Mouse (Mus musculus): ENCODE measurements at regions not wholly inside any gene's neighbourhood (a gene's known extent, or its start where the extent isn't known, plus 50 kb on each side); places are given as distances from the start of the nearest gene placed in this dataset.

DNA sequence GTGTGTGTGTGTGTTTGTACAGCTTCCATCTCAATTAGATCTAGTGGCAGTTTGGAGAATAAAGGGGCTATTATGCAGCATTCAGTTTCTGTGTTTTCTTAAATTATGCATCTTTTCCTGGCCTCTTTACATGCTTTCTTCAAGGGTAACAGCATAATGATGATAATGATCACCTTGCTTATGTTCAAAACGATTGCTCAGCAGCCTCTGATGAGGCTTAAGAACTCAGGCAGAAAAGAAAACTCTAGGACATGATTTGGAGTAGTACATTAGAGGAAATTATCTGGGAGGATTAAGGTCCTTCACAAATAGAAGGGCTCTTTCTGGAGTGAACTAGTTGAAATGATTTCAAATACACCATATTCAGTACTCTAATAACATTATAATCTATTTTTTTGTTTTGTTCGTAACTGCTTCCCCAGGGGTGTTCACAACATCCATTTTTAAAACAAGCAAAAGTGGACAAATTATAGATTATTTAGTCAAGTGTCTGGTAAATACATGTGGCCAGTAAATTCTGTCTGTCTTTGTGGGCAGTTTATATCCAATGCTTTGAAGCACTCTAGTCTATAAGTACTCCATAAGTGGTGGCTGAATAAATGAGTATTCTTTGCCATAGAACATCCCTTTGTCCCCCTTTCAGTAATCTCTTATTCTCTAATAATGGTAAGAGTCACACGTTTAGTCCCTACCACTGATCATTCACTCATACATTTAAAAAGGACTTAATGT, 526.9 kb upstream of the Kif18a start:
- Histone ChIP-seq H3K9ac (ENCODE audit: low read depth, low read length) (no peak overlapping the region), H3K27ac (ENCODE audit: low read depth, low read length) (no peak overlapping the region), H3K4me2 (replicated peaks; ENCODE audit: low read depth, low read length) (no peak overlapping the region), H3K4me1 (ENCODE audit: control insufficient read depth, insufficient read depth, low read length) (no peaks in the 10 kb centered on the region), H3K4me3 (ENCODE audit: low read length) (no peak overlapping the region), H3K36me3 (ENCODE audit: control insufficient read depth, insufficient read depth, low read length) (no peaks in the 10 kb centered on the region), H3K9me3 (ENCODE audit: control insufficient read depth, low read length) (no peaks in the 10 kb centered on the region), H3K27me3 (ENCODE audit: control insufficient read depth, insufficient read depth, low read length) (no peaks in the 10 kb centered on the region)
- ATAC-seq (ENCODE audit: low FRiP score, low TSS enrichment) = no peak
- WGBS = 71% methylated on average over 3 of the region's 3 CpGs

DNA sequence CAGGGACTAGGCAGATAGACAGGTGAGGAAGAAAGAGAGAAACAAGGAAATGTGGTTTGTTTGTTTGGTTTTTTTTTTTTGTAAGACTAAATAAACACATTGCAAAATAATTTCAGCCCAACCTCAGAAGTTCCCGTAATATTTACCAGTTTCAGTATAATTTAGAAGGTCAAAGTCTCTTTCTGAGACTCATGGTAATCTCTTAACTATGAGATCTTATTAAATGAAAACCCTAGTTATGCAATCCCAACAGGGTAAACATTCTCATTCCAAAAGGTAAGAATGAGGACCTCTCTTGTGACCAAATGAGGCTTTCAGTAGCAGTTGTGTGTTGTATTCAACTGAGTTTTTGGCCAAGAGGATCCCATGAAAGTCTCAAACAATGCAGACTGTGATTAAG, 524.7 kb upstream of the Kif18a start:
- Histone ChIP-seq H3K9me3 (ENCODE audit: control insufficient read depth, low read length) (no peaks in the 10 kb centered on the region), H3K27me3 (ENCODE audit: control insufficient read depth, insufficient read depth, low read length) (no peaks in the 10 kb centered on the region), H3K4me2 (replicated peaks; ENCODE audit: low read depth, low read length) (no peak overlapping the region), H3K4me1 (ENCODE audit: control insufficient read depth, insufficient read depth, low read length) (no peaks in the 10 kb centered on the region), H3K9ac (ENCODE audit: low read depth, low read length) (no peak overlapping the region), H3K36me3 (ENCODE audit: control insufficient read depth, insufficient read depth, low read length) (no peaks in the 10 kb centered on the region), H3K4me3 (ENCODE audit: low read length) (no peak overlapping the region), H3K27ac (ENCODE audit: low read depth, low read length) (no peak overlapping the region)
- 76% methylated on average over 1 of the region's 1 CpGs for WGBS
- ATAC-seq (ENCODE audit: low FRiP score, low TSS enrichment) = no peak

DNA sequence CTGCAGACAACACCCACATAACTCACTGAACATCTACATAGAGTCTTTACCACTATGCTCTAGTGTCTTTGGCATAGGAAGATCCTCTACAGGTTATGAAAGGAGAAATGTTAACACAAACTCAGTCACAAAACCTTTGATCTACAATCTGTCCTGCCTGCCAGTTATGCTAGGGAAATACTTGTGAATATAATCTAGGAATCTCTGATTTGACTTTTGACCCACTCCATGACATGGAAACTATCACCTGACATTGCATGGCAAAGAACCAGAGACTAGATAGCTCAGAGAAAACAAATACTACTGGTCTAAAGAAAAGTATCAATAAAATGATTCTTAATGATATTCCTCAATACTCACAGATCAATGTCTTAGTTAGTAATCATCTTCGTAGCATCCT, 524.3 kb upstream of the Kif18a start:
- Histone ChIP-seq H3K27me3 (ENCODE audit: control insufficient read depth, insufficient read depth, low read length) (no peaks in the 10 kb centered on the region), H3K36me3 (ENCODE audit: control insufficient read depth, insufficient read depth, low read length) (no peaks in the 10 kb centered on the region), H3K4me1 (ENCODE audit: control insufficient read depth, insufficient read depth, low read length) (no peaks in the 10 kb centered on the region), H3K9ac (ENCODE audit: low read depth, low read length) (no peak overlapping the region), H3K4me3 (ENCODE audit: low read length) (no peak overlapping the region), H3K27ac (ENCODE audit: low read depth, low read length) (no peak overlapping the region), H3K4me2 (replicated peaks; ENCODE audit: low read depth, low read length) (no peak overlapping the region), H3K9me3 (ENCODE audit: control insufficient read depth, low read length) (no peaks in the 10 kb centered on the region)
- no peak for ATAC-seq (ENCODE audit: low FRiP score, low TSS enrichment)
- 80% methylated on average over 1 of the region's 1 CpGs for WGBS

DNA sequence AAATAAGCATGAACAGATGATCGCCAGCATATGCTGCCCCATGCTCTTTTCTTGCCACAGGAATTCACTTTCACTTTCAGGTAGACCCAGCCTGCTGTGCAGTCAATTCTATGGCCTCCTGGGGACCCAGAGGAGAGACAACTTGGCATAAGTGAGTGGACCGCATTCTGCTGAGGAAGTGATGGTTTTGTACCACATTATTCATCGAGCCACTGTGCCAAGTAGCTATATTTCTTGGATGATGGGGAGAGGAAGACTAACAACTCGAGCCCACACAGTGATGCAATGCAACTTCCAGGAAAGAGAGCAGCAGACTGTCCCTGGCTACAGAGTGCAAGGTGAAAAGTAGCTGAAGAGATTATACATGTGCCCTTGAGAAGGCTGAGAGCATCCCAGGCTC, 515.8 kb upstream of the Kif18a start:
- Histone ChIP-seq H3K4me1 (ENCODE audit: control insufficient read depth, insufficient read depth, low read length) (no peaks in the 10 kb centered on the region), H3K9me3 (ENCODE audit: control insufficient read depth, low read length) (no peaks in the 10 kb centered on the region), H3K27ac (ENCODE audit: low read depth, low read length) (no peak overlapping the region), H3K9ac (ENCODE audit: low read depth, low read length) (no peak overlapping the region), H3K4me2 (replicated peaks; ENCODE audit: low read depth, low read length) (no peak overlapping the region), H3K27me3 (ENCODE audit: control insufficient read depth, insufficient read depth, low read length) (no peaks in the 10 kb centered on the region), H3K36me3 (ENCODE audit: control insufficient read depth, insufficient read depth, low read length) (no peaks in the 10 kb centered on the region), H3K4me3 (ENCODE audit: low read length) (no peak overlapping the region)
- no peak for ATAC-seq (ENCODE audit: low FRiP score, low TSS enrichment)
- 80% methylated on average over 4 of the region's 4 CpGs for WGBS

DNA sequence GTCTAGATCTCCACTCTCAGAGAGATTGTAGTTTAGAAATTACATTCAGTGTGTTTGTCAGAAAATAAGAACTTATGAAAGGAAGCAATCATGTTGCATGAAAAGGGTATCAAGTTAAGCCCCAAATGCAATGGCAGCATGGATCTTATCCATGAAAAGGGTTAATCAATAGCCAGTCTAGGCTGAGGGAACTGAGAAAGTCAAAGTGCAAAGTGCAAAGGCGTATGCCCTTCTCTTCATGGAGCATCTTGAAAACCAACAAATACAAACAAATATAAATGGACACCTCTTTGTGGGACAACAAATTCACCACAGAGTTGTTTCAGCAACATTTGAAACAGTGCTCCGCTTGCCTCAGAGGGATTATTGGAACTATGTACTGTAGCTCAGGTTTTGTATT, 514.1 kb upstream of the Kif18a start:
- Histone ChIP-seq H3K4me2 (replicated peaks; ENCODE audit: low read depth, low read length) (no peak overlapping the region), H3K4me3 (ENCODE audit: low read length) (no peak overlapping the region), H3K27me3 (ENCODE audit: control insufficient read depth, insufficient read depth, low read length) (no peaks in the 10 kb centered on the region), H3K9me3 (ENCODE audit: control insufficient read depth, low read length) (no peaks in the 10 kb centered on the region), H3K36me3 (ENCODE audit: control insufficient read depth, insufficient read depth, low read length) (no peaks in the 10 kb centered on the region), H3K27ac (ENCODE audit: low read depth, low read length) (no peak overlapping the region), H3K4me1 (ENCODE audit: control insufficient read depth, insufficient read depth, low read length) (no peaks in the 10 kb centered on the region), H3K9ac (ENCODE audit: low read depth, low read length) (no peak overlapping the region)
- WGBS = 85% methylated on average over 2 of the region's 2 CpGs
- no peak for ATAC-seq (ENCODE audit: low FRiP score, low TSS enrichment)

DNA sequence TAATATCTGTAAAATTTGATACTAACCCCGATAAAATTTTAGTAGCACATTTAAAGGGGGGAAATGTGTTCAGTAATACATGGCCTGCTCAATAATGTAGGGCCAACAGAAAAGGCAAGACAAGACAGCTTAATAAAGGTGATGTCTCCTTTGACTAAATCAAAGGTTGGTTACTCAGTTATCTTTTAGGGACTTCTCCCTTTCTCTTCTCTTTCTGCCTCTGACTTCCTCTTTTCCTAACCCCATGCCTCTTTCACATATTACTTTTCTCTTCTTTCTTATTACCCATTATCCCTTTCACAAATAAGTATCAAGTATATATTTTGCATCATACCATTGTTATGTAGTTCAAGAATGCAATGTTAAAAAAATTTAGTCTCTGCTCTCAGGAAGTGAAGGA, 510.2 kb upstream of the Kif18a start:
- ATAC-seq (ENCODE audit: low FRiP score, low TSS enrichment) = no peak
- no peaks in the 10 kb centered on the region for H3K4me1 ChIP-seq (ENCODE audit: control insufficient read depth, insufficient read depth, low read length)
- no peaks in the 10 kb centered on the region for H3K27me3 ChIP-seq (ENCODE audit: control insufficient read depth, insufficient read depth, low read length)
- no peak overlapping the region for H3K4me2 ChIP-seq (replicated peaks; ENCODE audit: low read depth, low read length)
- 90% methylated on average over 1 of the region's 1 CpGs for WGBS
- no peak overlapping the region for H3K27ac ChIP-seq (ENCODE audit: low read depth, low read length)
- H3K9me3 ChIP-seq (ENCODE audit: control insufficient read depth, low read length) = no peaks in the 10 kb centered on the region
- no peaks in the 10 kb centered on the region for H3K36me3 ChIP-seq (ENCODE audit: control insufficient read depth, insufficient read depth, low read length)
- H3K9ac ChIP-seq (ENCODE audit: low read depth, low read length) = no peak overlapping the region
- H3K4me3 ChIP-seq (ENCODE audit: low read length) = no peak overlapping the region

DNA sequence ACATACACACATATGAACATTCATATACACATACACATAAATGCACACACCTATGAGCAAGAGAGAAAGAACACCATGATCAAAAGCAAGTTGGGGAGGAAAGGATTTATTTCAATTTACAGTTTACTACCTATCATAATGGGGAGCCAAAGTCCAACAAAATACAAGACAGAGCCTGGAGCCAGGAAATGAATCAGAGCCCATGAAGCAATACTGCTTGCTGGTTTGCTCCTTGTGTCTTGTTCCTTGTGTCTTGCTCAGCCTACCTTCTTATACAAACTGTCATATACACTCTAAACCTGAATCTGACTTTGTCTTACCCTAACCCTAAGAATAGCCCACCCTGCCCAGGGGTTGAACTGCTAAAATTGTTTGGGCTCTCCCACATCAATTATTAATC, 497.1 kb upstream of the Kif18a start:
- Histone ChIP-seq H3K9ac (ENCODE audit: low read depth, low read length) (no peak overlapping the region), H3K27me3 (ENCODE audit: control insufficient read depth, insufficient read depth, low read length) (no peaks in the 10 kb centered on the region), H3K27ac (ENCODE audit: low read depth, low read length) (no peak overlapping the region), H3K9me3 (ENCODE audit: control insufficient read depth, low read length) (no peaks in the 10 kb centered on the region), H3K4me2 (replicated peaks; ENCODE audit: low read depth, low read length) (no peak overlapping the region), H3K4me3 (ENCODE audit: low read length) (no peak overlapping the region), H3K4me1 (ENCODE audit: control insufficient read depth, insufficient read depth, low read length) (no peaks in the 10 kb centered on the region), H3K36me3 (ENCODE audit: control insufficient read depth, insufficient read depth, low read length) (no peaks in the 10 kb centered on the region)
- no peak for ATAC-seq (ENCODE audit: low FRiP score, low TSS enrichment)

DNA sequence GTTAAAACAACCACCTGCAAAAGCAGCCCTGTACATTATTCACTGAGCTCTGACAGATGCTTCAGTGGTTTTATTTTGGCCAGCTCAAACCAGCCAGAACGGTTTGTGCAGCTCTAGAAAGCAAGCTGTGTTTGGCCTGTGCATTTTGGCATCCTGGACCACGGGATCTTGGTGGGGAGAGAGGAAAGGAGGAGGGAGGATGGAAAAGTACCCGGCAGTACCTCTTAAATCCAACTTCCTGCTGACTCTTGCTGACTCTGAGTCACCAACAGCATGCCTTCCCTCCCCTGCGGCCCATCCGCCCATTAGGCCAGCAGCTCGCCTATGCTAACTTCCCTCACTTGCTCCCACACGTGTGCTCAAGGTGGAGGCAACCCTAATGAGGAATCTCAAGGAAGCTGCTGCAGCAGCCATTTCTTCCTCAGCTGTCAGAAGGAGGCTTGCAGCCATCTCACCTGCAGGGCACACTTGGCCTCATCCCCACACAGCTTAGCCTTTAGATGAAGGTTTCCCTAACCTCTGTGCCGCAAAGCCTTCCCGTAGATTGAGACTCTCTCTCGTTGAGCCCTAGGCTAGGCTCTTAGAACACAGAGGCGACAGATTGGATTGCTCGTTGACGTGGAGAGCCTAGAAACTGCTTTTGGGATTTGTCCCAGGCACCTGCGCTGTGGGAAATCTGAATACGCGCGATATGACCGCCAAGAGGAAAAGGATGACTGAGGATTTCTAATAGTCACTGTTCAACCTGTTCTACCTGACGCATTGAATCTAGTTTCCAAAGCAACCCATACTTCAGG, 495.2 kb upstream of the Kif18a start:
- H3K4me2 ChIP-seq (replicated peaks; ENCODE audit: low read depth, low read length) = no peak overlapping the region
- 82% methylated on average over 19 of the region's 19 CpGs for WGBS
- no peaks in the 10 kb centered on the region for H3K4me1 ChIP-seq (ENCODE audit: control insufficient read depth, insufficient read depth, low read length)
- no peaks in the 10 kb centered on the region for H3K27me3 ChIP-seq (ENCODE audit: control insufficient read depth, insufficient read depth, low read length)
- no peak overlapping the region for H3K27ac ChIP-seq (ENCODE audit: low read depth, low read length)
- H3K4me3 ChIP-seq (ENCODE audit: low read length) = no peak overlapping the region
- H3K36me3 ChIP-seq (ENCODE audit: control insufficient read depth, insufficient read depth, low read length) = no peaks in the 10 kb centered on the region
- no peak overlapping the region for H3K9ac ChIP-seq (ENCODE audit: low read depth, low read length)
- peak; percentile 52 for ATAC-seq (ENCODE audit: low FRiP score, low TSS enrichment)
- H3K9me3 ChIP-seq (ENCODE audit: control insufficient read depth, low read length) = no peaks in the 10 kb centered on the region

DNA sequence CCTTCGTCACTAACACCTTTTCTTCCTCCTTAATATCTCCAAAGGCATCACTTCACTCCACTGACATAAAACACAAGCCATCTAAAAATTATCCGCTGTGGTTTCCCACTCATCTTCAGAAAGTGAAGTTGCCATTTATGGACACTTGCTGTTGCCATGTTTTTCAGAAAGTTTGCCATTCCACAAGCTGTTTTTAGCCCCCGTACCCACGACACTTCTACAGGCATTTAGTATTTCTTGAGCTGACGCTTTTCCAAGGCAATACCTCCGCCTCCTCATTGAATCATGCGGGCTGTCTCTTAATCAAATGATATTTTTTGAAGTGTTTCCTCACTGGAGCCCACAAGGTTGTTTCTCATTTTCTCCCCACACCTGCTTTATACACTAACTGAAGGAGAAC, 491.4 kb upstream of the Kif18a start:
- H3K27me3 ChIP-seq (ENCODE audit: control insufficient read depth, insufficient read depth, low read length) = no peaks in the 10 kb centered on the region
- 93% methylated on average over 7 of the region's 7 CpGs for WGBS
- no peaks in the 10 kb centered on the region for H3K4me1 ChIP-seq (ENCODE audit: control insufficient read depth, insufficient read depth, low read length)
- H3K4me2 ChIP-seq (replicated peaks; ENCODE audit: low read depth, low read length) = no peak overlapping the region
- no peak overlapping the region for H3K4me3 ChIP-seq (ENCODE audit: low read length)
- H3K9ac ChIP-seq (ENCODE audit: low read depth, low read length) = no peak overlapping the region
- H3K36me3 ChIP-seq (ENCODE audit: control insufficient read depth, insufficient read depth, low read length) = no peaks in the 10 kb centered on the region
- ATAC-seq (ENCODE audit: low FRiP score, low TSS enrichment) = no peak
- H3K9me3 ChIP-seq (ENCODE audit: control insufficient read depth, low read length) = no peaks in the 10 kb centered on the region
- no peak overlapping the region for H3K27ac ChIP-seq (ENCODE audit: low read depth, low read length)

Data from kidney, embryonic 14.5 days (tissue).